Mouse (Mus musculus) ES-Bruce4 (cell line): ENCODE data around the gene Ltbp2.

Experiments
- CTCF ChIP-seq: IDR thresholded peaks from one replicate; pipeline ENCODE4 v1.8.1; 2011; ENCODE audit warnings: low read depth, low read length
- EP300 ChIP-seq: IDR thresholded peaks from 2 replicates; pipeline ENCODE4 v1.6.1; 2011; ENCODE audit warnings: low read depth, low read length; ENCODE audit not compliant: insufficient read depth
- POLR2A ChIP-seq: IDR thresholded peaks from one replicate; pipeline ENCODE4 v1.8.1; 2011; ENCODE audit warnings: low read length; ENCODE audit not compliant: insufficient read depth

GRCm38 (mm10) chr12:84805228-84805842 lies 71.0 kb downstream of the Ltbp2 start:
- no peak for TF ChIP-seq CTCF
- TF ChIP-seq EP300 = no peak
- TF ChIP-seq POLR2A = no peak
